Mouse (Mus musculus) A20 (cell line): ENCODE results near the gene Aldh4a1.

Source experiments
- DNase-seq: peaks from one replicate; pipeline ENCODE4 v3.0.0-alpha.2; 2011; ENCODE audit warnings: low read depth, low spot score

Aldh4a1 gene

GRCm38 (mm10) chr4:139622373-139623282 is at the start of gene Aldh4a1:
TSS of gene Aldh4a1 (plus strand) at chr4:139622866.
- peak; percentile 97 for DNase-seq

- no peak for DNase-seq
These were observed 49.6 kb upstream of the Aldh4a1 start for GRCm38 (mm10) chr4:139572928-139573512.

- peak; percentile 100 for DNase-seq
These were observed 48.4 kb upstream of the Aldh4a1 start for GRCm38 (mm10) chr4:139574156-139574798.

DNA sequence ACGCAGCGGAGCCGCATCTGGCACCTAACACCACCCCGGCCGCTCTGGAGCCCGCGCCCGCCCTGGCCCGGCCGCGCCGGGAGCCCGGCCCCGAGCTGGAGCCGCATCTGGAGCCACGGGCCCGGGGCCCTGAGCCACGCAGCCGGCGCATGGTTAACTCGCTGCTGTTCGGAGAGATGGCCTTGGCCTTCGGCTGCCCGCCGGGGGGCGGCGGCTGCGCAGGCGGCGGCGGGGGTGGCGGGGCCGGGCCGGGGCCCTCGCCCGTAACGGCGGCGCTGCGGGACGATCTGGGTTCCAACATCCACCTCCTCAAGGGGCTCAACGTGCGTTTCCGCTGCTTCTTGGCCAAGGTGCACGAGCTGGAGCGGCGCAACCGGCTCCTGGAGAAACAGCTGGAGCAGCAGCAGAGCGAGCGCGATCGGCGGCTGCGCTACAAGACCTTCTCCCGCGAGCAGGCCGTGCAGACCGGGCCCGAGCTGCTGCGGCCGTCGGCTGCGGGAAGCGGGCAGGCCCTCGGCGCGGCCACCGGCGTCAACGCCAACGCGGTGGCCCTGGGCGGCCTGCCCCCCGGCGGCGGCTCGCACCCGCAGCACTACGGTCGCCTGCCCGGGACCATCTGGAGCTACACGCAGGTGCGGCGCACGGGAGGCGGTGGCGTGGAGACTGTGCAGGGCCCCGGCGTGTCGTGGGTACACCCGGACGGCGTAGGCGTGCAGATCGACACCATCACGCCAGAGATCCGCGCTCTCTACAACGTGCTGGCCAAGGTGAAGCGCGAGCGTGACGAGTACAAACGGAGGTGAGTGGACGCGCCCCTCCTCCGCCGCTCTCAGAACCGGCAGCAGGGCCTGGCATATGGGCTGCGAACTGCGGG is 47.6 kb upstream of the Aldh4a1 start:
- DNase-seq = peak; percentile 49

GRCm38 (mm10) chr4:139575673-139576003 is 47.0 kb upstream of the Aldh4a1 start:
- DNase-seq = peak; percentile 16

GRCm38 (mm10) chr4:139576251-139576880 is 46.3 kb upstream of the Aldh4a1 start:
- DNase-seq = no peak

DNA sequence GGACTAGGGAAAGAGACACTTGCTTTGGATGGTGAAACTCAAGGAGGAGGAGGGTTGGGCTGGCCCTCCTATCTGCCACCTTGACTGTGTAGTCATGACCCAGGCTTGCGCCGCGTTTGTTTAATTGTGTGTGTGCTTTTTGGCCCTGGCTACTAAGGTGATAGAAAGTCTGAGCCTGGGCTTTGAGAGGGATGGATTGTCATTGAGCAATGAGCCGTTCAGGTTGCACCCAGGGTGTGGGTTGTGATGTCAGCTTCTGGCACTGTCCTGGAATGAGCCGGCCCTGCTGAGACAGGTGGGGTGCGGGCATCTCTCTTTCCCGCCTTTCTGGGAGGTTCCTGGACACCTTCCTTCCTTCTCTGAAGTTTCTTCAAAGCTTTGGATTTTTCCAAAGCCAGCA is 45.7 kb upstream of the Aldh4a1 start:
- no peak for DNase-seq

DNA sequence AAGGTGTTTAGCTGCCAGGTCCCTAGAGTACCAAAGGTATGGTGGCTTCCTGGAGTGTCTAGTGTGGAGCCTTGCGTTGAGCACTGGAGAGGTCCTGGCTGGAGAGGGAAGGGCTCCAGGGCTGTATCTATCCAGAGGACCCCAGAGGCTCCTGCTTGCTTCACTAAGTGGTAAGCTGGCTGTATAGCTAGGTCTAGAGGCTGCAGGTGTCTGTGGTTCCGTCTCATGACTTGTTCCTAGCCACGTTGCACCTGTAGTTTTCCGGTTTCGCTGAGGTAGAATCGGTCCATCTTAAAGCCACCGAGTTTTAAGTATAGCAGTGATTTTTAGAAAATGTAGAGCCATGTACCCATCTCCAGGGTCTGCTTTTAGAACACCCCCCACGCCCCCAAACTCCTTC is 44.3 kb upstream of the Aldh4a1 start:
- DNase-seq = peak; percentile 56

DNA sequence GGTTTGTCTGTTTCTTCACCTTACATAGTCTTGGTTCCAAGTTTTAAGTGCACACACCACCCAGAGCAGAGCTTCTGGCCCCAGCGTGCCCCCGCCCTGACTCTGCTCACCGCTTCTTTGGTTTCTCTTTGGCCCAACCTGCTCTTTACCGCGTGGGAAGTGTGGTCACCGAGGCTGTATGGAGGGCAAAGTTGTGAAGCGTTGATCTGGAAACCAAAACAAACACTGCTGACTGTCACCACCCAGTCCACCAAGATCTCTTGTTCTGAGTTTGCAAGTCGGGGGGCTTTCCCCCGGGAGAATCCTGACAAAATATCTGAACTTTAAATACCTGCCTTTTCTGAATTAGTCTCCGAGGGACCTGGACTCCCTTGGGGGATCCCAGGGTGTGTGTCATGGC is 43.7 kb upstream of the Aldh4a1 start:
- DNase-seq = peak; percentile 43

DNA sequence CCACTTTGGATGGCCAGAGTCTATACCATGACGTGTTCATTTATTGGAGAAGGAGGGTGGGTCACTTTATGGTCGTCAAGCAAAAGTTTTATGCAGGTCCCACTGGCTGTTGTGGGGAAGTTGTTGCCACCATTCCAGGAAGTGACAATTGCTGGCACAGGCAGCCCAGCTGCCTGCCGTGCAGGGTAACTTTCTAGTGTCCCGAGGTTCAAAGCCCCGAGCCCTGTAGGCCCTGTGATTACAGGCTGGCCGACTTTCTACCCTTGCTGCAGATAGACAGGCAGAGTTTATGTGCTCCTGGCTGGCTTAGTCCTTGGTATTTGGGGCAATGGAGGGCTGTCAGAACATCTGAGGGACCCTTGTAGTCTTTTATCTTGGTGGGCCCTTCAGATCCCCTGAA is 43.2 kb upstream of the Aldh4a1 start:
- peak; percentile 38 for DNase-seq

GRCm38 (mm10) chr4:139580663-139581336 is 41.9 kb upstream of the Aldh4a1 start:
- DNase-seq = no peak

DNA sequence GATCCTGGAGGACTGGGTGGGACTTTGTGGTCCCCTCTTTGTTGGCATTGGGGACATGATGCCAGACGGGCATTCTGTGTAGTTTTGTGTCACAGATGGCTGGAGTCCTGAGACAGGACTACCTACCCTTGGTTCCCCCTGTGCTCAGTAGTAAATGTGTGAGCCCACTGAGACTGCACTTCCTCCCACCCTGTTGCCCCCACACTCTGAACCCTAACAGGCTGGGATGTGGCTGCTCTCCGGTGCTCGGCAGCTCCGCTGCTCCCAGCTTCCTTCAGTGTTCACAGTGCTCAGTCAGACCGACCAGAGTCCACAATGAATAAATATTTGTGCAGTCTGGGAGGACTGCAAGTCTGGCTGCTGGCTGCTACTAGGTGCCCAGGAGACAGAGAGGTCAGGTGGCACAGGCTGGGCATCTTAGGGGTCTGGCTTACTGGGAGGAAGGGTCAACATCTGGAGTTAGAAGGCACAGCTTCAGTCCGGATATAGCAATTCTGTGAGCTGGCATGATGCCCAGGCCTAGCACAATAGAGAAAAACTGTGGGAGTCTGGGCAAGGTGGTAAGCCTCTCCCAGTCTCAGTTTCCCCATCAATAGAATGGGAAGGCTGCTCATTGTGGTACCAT is 41.1 kb upstream of the Aldh4a1 start:
- no peak for DNase-seq

GRCm38 (mm10) chr4:139582346-139582745 is 40.3 kb upstream of the Aldh4a1 start:
- no peak for DNase-seq

DNA sequence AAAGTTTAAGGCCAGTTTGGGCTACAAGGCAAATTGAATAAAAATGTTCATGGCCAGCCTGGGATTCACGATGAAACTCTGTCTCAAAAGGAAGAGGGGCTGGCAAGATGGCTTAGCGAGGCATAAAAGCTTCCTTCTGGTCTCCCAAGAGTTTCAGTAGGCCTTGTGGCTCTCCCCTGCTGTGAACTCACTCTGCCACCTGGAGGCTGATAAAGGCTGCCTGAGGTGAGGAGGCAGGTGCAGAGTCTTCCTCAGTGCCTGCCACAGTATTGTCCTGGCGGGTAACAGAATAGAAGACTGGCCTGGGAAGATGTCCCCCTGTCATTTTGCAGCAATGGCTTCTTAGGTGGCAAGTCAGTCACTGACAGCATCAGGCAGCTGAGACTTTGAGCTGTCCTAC is 39.8 kb upstream of the Aldh4a1 start:
- no peak for DNase-seq

DNA sequence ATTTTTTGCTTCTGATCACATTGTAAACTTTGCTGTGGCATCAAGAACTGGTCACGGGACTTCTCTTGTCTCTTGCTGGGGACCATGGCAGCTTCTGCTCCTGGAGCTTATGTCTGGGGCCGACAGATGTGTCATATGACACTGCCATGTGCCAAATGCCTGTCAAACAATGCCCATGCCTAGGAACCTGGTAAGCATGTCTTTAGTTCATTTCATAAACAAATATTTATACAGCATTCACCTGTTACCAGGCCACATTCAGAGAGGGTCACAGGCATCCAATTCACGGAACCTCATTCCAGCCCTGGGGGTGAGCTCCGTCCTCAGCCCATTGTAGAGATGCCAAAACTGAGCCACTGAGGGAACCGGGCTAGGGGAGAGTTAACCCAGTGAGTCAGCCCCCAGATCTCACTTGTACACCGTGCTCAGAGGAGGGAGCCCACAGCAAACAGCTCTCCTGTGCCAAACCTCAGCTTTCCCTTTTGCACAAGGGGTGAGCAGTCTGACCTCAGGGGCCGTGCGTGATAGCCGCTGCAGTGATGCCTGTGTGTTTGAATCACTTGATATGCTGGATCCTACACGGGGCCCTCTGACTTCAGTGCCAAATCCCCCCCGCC is 38.9 kb upstream of the Aldh4a1 start:
- DNase-seq = no peak

GRCm38 (mm10) chr4:139584704-139585103 is 38.0 kb upstream of the Aldh4a1 start:
- no peak for DNase-seq

GRCm38 (mm10) chr4:139585713-139586112 is 37.0 kb upstream of the Aldh4a1 start:
- DNase-seq = no peak

GRCm38 (mm10) chr4:139587370-139587769 is 35.3 kb upstream of the Aldh4a1 start:
- no peak for DNase-seq

DNA sequence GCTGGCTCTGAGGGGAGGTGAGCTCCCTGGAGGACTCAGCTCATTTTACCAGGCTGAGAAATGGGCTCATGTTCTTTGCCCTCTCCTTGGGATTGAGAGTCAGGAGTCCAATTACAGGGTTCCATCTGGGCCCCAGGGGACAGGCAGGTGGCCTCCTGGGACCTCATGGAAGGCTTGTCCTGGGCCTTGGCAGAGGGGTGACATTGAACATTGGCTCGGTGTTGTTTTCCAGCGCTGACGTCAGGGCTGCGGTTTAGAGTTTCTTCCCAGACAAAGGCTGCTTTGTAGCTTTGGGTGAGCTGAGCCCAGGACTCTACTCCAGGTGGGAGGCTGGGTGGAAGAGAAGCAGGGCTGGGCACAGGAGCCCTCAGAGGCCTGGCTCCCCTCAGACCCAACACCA is 34.9 kb upstream of the Aldh4a1 start:
- DNase-seq = no peak
